In the genomic region with DNA sequence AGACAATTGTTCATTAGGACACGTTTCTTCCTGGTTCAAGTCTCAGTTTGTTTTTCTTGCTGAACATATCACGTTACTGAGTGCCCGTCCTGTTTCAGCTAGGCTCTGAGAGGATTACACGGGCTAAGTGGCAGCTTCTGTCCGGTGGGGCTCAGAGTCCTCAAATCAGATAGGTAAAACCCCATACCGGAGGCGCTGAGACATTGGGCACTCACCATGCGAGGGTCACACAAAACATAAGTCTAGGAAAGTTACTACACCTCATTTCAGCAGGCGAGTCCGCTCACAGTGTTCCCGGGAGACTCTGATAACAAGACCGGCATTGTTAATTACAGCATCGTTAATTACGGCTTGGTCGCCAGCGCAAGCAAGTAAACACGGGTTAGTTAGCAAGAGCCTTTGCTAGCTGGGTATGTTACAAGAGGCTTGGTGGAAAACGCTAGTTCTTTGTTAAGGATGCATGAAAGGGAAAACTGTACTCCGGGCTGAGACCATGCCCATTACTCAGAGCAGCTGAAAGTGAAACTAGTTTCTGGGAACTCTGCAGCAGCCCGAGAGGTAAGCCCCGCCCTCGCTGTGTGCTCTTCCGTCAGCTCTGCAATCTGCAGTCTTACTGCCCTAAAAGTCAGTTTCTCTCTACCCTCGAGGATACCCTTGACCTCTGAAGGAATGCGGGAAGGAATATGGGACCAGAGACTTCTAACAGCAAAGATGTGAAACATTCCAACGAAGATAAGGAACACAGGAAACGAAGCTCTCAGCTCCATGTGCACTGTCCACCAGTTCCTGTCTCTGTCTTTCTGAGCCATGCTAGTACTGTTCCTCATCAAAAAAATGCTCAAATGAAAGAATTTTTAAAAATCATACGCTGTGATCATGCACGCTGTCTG, we compare ENCODE assay signal across 7 mouse cellular contexts. TPM values are rescaled to one million over a fixed set of nuclear protein-coding genes. Genes with fewer than 3 reads are reported as not detected.
DNase-seq lines count a peak whose midpoint lies in the region; ATAC-seq lines count a peak whose summit lies in the region.

No protein-coding gene starts in this region.

- ATAC-seq in intestine, embryonic 15.5 days, result peak; percentile 99

- intact Hi-C loops in gastrocnemius, postnatal 36 days (cut with DNase I), result no loop called here
- intact Hi-C loops in left cerebral cortex, postnatal 36 days (cut with DNase I), result no loop called here

- peak overlapping the region; percentile 62 for H3K4me3 ChIP-seq in intestine, embryonic 15.5 days (replicated peaks)
- peak overlapping the region; percentile 72 for H3K4me3 ChIP-seq in midbrain, embryonic 10.5 days

- peak; percentile 55 to 73 for DNase-seq in adrenal gland, adult 18-20 months (ENCODE audit: low spot score in 2 of 2)
- DNase-seq in embryo, embryonic 11 days, result peak; percentile 88
- peak; percentile 41 to 68 for DNase-seq in gastrocnemius, postnatal 36 days
- DNase-seq in left cerebral cortex, postnatal 36 days (ENCODE audit: low spot score in 2 of 2), result peak; percentile 30 to 51
- DNase-seq in midbrain, embryonic 10.5 days (ENCODE audit: low spot score), result peak; percentile 66
- DNase-seq in right cerebral cortex, postnatal 36 days (ENCODE audit: low spot score in 2 of 2), result peak; percentile 6 to 8

- H3K9ac ChIP-seq in intestine, embryonic 15.5 days, result peak overlapping the region; percentile 59

- WGBS in intestine, embryonic 15.5 days, result 2% methylated on average over 29 of the region's 29 CpGs
- 3% methylated on average over 29 of the region's 29 CpGs for WGBS in midbrain, embryonic 10.5 days

- no peaks in the 10 kb centered on the region for H3K4me1 ChIP-seq in intestine, embryonic 15.5 days (replicated peaks)
- 0 out of 2 replicates have a peak, but pooled peaks cover 3% of the 10 kb centered on the region for H3K4me1 ChIP-seq in midbrain, embryonic 10.5 days

- peak overlapping the region; percentile 49 for H3K4me2 ChIP-seq in intestine, embryonic 15.5 days (replicated peaks)

- H3K27ac ChIP-seq in intestine, embryonic 15.5 days, result peak overlapping the region; percentile 91
- H3K27ac ChIP-seq in midbrain, embryonic 10.5 days (replicated peaks), result peak overlapping the region; percentile 88

- no peaks in the 10 kb centered on the region for H3K9me3 ChIP-seq in intestine, embryonic 15.5 days
- no peaks in the 10 kb centered on the region for H3K9me3 ChIP-seq in midbrain, embryonic 10.5 days (replicated peaks)

- no peaks in the 10 kb centered on the region for H3K36me3 ChIP-seq in intestine, embryonic 15.5 days
- H3K36me3 ChIP-seq in midbrain, embryonic 10.5 days, result no peaks in the 10 kb centered on the region

- H3K27me3 ChIP-seq in intestine, embryonic 15.5 days (replicated peaks), result no peaks in the 10 kb centered on the region
- no peaks in the 10 kb centered on the region for H3K27me3 ChIP-seq in midbrain, embryonic 10.5 days (ENCODE audit: low read depth, poor library complexity, severe bottlenecking)

RNA-seq across cellular contexts. Expression of a gene that starts 21.9 kb away (rescaled TPM):
- total RNA-seq in adrenal gland, adult 18-20 months (2021), result 100 to 1,000 TPM; 125 to 140 TPM
- 10 to 100 TPM; 20.2 to 20.6 TPM for total RNA-seq in gastrocnemius, postnatal 36 days (2021)
- 54.0 and 63.3 TPM in 2 replicates for polyA plus RNA-seq in intestine, embryonic 15.5 days (2015; fragmentation: Nextera tagmentation; extraction: Ambion mirVana)
- 10 to 100 TPM; 58.2 to 59.4 TPM for total RNA-seq in left cerebral cortex, postnatal 36 days (2021)
- polyA plus RNA-seq in midbrain, embryonic 10.5 days (2016; fragmentation: Nextera tagmentation; extraction: Ambion mirVana), result 82.9 and 85.0 TPM in 2 replicates

RNA-seq across cellular contexts. Expression of a gene that starts 22.2 kb away (rescaled TPM):
- total RNA-seq in adrenal gland, adult 18-20 months (2021), result 10 to 100 TPM; 20.6 to 23.3 TPM
- 1 to 10 TPM; 8.0 to 9.1 TPM for total RNA-seq in gastrocnemius, postnatal 36 days (2021)
- polyA plus RNA-seq in intestine, embryonic 15.5 days (2015; fragmentation: Nextera tagmentation; extraction: Ambion mirVana), result 4.6 and 5.5 TPM in 2 replicates
- total RNA-seq in left cerebral cortex, postnatal 36 days (2021), result 10 to 100 TPM; 16.0 to 17.4 TPM
- polyA plus RNA-seq in midbrain, embryonic 10.5 days (2016; fragmentation: Nextera tagmentation; extraction: Ambion mirVana), result 5.5 and 5.8 TPM in 2 replicates

Comparison
In these comparisons a context has a peak if more than half of its experiments do, and no peak if none do; other contexts are left out.
1. Peak in every context shown above with its lines: DNase-seq, ATAC-seq, H3K4me3 ChIP-seq and H3K27ac ChIP-seq.
2. DNase-seq: peak in every context shown above with its lines; median percentile 88 in embryo, embryonic 11 days; 66 in midbrain, embryonic 10.5 days; 64 in adrenal gland, adult 18-20 months; 54 in gastrocnemius, postnatal 36 days; 40 in left cerebral cortex, postnatal 36 days; 7 in right cerebral cortex, postnatal 36 days.